Comparison of ENCODE assay signal across 10 mouse cellular contexts in genomic region chr14:33922771-33923167, GRCm38 (mm10). TPM values are rescaled to one million over a fixed set of nuclear protein-coding genes. Genes with fewer than 3 reads are reported as not detected.
A peak's percentile ranks its signal among the peaks of the same experiment; 100 is the strongest.
DNase-seq lines count a peak whose midpoint lies in the region; ATAC-seq and TF ChIP-seq lines count a peak whose summit lies in the region.
"Had no signal": no experiment of that assay in that cellular context is flagged by ENCODE, and none has a peak within 500 bp of the region (broad histone marks: within the 10 kb centered on the region; RNA-seq: fewer than 3 reads in every experiment).

No protein-coding gene starts in this region.

- TF ChIP-seq POLR2A in cortical plate, adult 2 months (IDR thresholded peaks at IDR 0.05; ENCODE audit: extremely low read depth, insufficient read depth, low read length) = no peak

- no peak for TF ChIP-seq CTCF in cortical plate, adult 2 months (IDR thresholded peaks at IDR 0.05; ENCODE audit: extremely low read depth, insufficient read depth, low read length)
- TF ChIP-seq CTCF in liver, postnatal 0 days (IDR thresholded peaks at IDR 0.05; ENCODE audit: low read depth) = no peak

- H3K27ac ChIP-seq in heart, embryonic 13.5 days (replicated peaks) = no peak overlapping the region
- no peak overlapping the region for H3K27ac ChIP-seq in cortical plate, adult 2 months (ENCODE audit: insufficient read depth, low read length)
- H3K27ac ChIP-seq in hindbrain, embryonic 11.5 days (ENCODE audit: low read depth, low read length) = no peak overlapping the region
- H3K27ac ChIP-seq in liver, postnatal 0 days (ENCODE audit: low read depth) = no peak overlapping the region

- H3K9me3 ChIP-seq in heart, embryonic 13.5 days = no peaks in the 10 kb centered on the region
- no peaks in the 10 kb centered on the region for H3K9me3 ChIP-seq in hindbrain, embryonic 11.5 days (ENCODE audit: control insufficient read depth, low read length)
- no peaks in the 10 kb centered on the region for H3K9me3 ChIP-seq in liver, postnatal 0 days (ENCODE audit: low read length)

- H3K36me3 ChIP-seq in heart, embryonic 13.5 days = no peaks in the 10 kb centered on the region
- H3K36me3 ChIP-seq in hindbrain, embryonic 11.5 days (ENCODE audit: control insufficient read depth, insufficient read depth, low read length) = no peaks in the 10 kb centered on the region
- H3K36me3 ChIP-seq in liver, postnatal 0 days (replicated peaks; ENCODE audit: insufficient read depth, low read length) = no peaks in the 10 kb centered on the region

- WGBS in heart, embryonic 13.5 days = 20% methylated on average over 8 of the region's 8 CpGs
- 15% methylated on average over 8 of the region's 8 CpGs for WGBS in hindbrain, embryonic 11.5 days
- 14% methylated on average over 8 of the region's 8 CpGs for WGBS in liver, postnatal 0 days (ENCODE audit: insufficient replicate concordance)

- no peak for DNase-seq in heart, adult 8-10 months (ENCODE audit: low spot score)
- no peak for DNase-seq in hindbrain, embryonic 11.5 days (ENCODE audit: low spot score)
- no peak for DNase-seq in liver, postnatal 0 days
- no peak for DNase-seq in B cell, adult 2 months
- no peak for DNase-seq in adrenal gland, postnatal 10 days
- DNase-seq in urinary bladder, postnatal 36 days (ENCODE audit: low spot score in 2 of 2) = no peak

- ATAC-seq in heart, embryonic 13.5 days (ENCODE audit: extremely low read depth, insufficient number of reproducible peaks, low FRiP score, low TSS enrichment) = no peak
- ATAC-seq in hindbrain, embryonic 11.5 days (ENCODE audit: low FRiP score) = no peak
- no peak for ATAC-seq in liver, postnatal 0 days

- H3K9ac ChIP-seq in heart, embryonic 13.5 days = peak overlapping the region; percentile 74
- peak overlapping the region; percentile 62 for H3K9ac ChIP-seq in hindbrain, embryonic 11.5 days (ENCODE audit: low read depth, low read length)
- no peak overlapping the region for H3K9ac ChIP-seq in liver, postnatal 0 days (replicated peaks)

- peak overlapping the region; percentile 66 for H3K4me3 ChIP-seq in heart, embryonic 13.5 days
- H3K4me3 ChIP-seq in cortical plate, adult 2 months (ENCODE audit: insufficient read depth, low read length) = peak overlapping the region; percentile 35; the same call in 1 of the 2 replicates
- H3K4me3 ChIP-seq in hindbrain, embryonic 11.5 days (ENCODE audit: low read depth, low read length) = peak overlapping the region; percentile 56
- peak overlapping the region; percentile 49; the same call in 1 of the 2 replicates for H3K4me3 ChIP-seq in liver, postnatal 0 days (ENCODE audit: low read depth, low read length)

- peaks cover 95% of the 10 kb centered on the region for H3K27me3 ChIP-seq in heart, embryonic 13.5 days (replicated peaks)
- H3K27me3 ChIP-seq in hindbrain, embryonic 11.5 days (ENCODE audit: control insufficient read depth, insufficient read depth, low read length) = peaks cover 33% of the 10 kb centered on the region
- peaks cover 37% of the 10 kb centered on the region for H3K27me3 ChIP-seq in liver, postnatal 0 days (ENCODE audit: insufficient read depth, low read length)

- H3K4me2 ChIP-seq in heart, embryonic 13.5 days = peak overlapping the region; percentile 97
- peak overlapping the region; percentile 96 for H3K4me2 ChIP-seq in hindbrain, embryonic 11.5 days (replicated peaks; ENCODE audit: low read depth, low read length)
- H3K4me2 ChIP-seq in liver, postnatal 0 days (ENCODE audit: low read depth, low read length) = peak overlapping the region; percentile 65; the same call in 1 of the 2 replicates

- H3K4me1 ChIP-seq in heart, embryonic 13.5 days = peaks cover 15% of the 10 kb centered on the region
- H3K4me1 ChIP-seq in cortical plate, adult 2 months (ENCODE audit: control insufficient read depth, insufficient read depth, low read length) = 0 out of 2 replicates have a peak, but pooled peaks cover 1% of the 10 kb centered on the region
- peaks cover 4% of the 10 kb centered on the region for H3K4me1 ChIP-seq in hindbrain, embryonic 11.5 days (replicated peaks; ENCODE audit: control insufficient read depth, insufficient read depth, low read length)
- no peaks in the 10 kb centered on the region for H3K4me1 ChIP-seq in liver, postnatal 0 days (ENCODE audit: insufficient read depth)

- no peak for TF ChIP-seq EP300 in liver, postnatal 0 days (IDR thresholded peaks at IDR 0.05; ENCODE audit: low read depth)

RNA-seq across cellular contexts. Expression of gene Gdf10, which starts 0.6 kb away (rescaled TPM):
- 2.7 and 5.0 TPM in 2 replicates for polyA plus RNA-seq in heart, embryonic 13.5 days (2015; fragmentation: Nextera tagmentation; extraction: Ambion mirVana)
- 1 to 10 TPM in 1 of 4 experiments, under 1 TPM in 3; 0.52 to 1.5 (median 0.78) TPM for total RNA-seq in heart, adult 8-10 months (2022)
- polyA plus RNA-seq in cortical plate, adult 2 months (2012; rRNA removed) = 3.8 and 4.2 TPM in 2 replicates
- polyA plus RNA-seq in hindbrain, embryonic 11.5 days (2014; fragmentation: Nextera tagmentation; extraction: Ambion mirVana) = 9.5 and 10.6 TPM in 2 replicates
- 4.1 and 5.1 TPM in 2 replicates for polyA plus RNA-seq in liver, postnatal 0 days (2015; fragmentation: Nextera tagmentation; extraction: Ambion mirVana)
- 10 to 100 TPM in 1 of 2 experiments, 1 to 10 TPM in 1; 8.9 to 10.1 TPM for total RNA-seq in adrenal gland, postnatal 10 days (2021)
- total RNA-seq: monocyte, adult 5-6 weeks had no signal

RNA-seq across cellular contexts. Expression of gene Gdf2, which starts 18.1 kb away (rescaled TPM):
- polyA plus RNA-seq in heart, embryonic 13.5 days (2015; fragmentation: Nextera tagmentation; extraction: Ambion mirVana) = 0.41 and 0.43 TPM in 2 replicates
- total RNA-seq in heart, adult 8-10 months (2022) = under 1 TPM; 0.11 to 0.24 (median 0.20) TPM
- polyA plus RNA-seq in cortical plate, adult 2 months (2012; rRNA removed) = not detected in 2 replicates
- 0.08 TPM in 1 of 2 replicates, not detected in the other for polyA plus RNA-seq in hindbrain, embryonic 11.5 days (2014; fragmentation: Nextera tagmentation; extraction: Ambion mirVana)
- polyA plus RNA-seq in liver, postnatal 0 days (2015; fragmentation: Nextera tagmentation; extraction: Ambion mirVana) = 8.9 and 10.5 TPM in 2 replicates
- total RNA-seq in adrenal gland, postnatal 10 days (2021) = 1 to 10 TPM; 1.9 to 4.8 TPM
- total RNA-seq: monocyte, adult 5-6 weeks had no signal

RNA-seq across cellular contexts. Expression of gene Rbp3, which starts 31.0 kb away (rescaled TPM):
- polyA plus RNA-seq in heart, embryonic 13.5 days (2015; fragmentation: Nextera tagmentation; extraction: Ambion mirVana) = 0.03 and 0.09 TPM in 2 replicates
- not detected for total RNA-seq in heart, adult 8-10 months (2022)
- polyA plus RNA-seq in cortical plate, adult 2 months (2012; rRNA removed) = not detected in 2 replicates
- not detected in 2 replicates for polyA plus RNA-seq in hindbrain, embryonic 11.5 days (2014; fragmentation: Nextera tagmentation; extraction: Ambion mirVana)
- polyA plus RNA-seq in liver, postnatal 0 days (2015; fragmentation: Nextera tagmentation; extraction: Ambion mirVana) = 0.02 and 0.05 TPM in 2 replicates
- under 1 TPM in 1 of 2 experiments, not detected in 1; 0.06 TPM for total RNA-seq in adrenal gland, postnatal 10 days (2021)
- total RNA-seq: adrenal gland, postnatal 4 days; monocyte, adult 5-6 weeks had no signal

RNA-seq across cellular contexts. Expression of gene Zfp488, which starts 55.8 kb away (rescaled TPM):
- polyA plus RNA-seq in heart, embryonic 13.5 days (2015; fragmentation: Nextera tagmentation; extraction: Ambion mirVana) = 0.03 TPM in 2 replicates
- not detected for total RNA-seq in heart, adult 8-10 months (2022)
- 3.1 and 3.4 TPM in 2 replicates for polyA plus RNA-seq in cortical plate, adult 2 months (2012; rRNA removed)
- polyA plus RNA-seq in hindbrain, embryonic 11.5 days (2014; fragmentation: Nextera tagmentation; extraction: Ambion mirVana) = 0.10 and 0.20 TPM in 2 replicates
- not detected in 2 replicates for polyA plus RNA-seq in liver, postnatal 0 days (2015; fragmentation: Nextera tagmentation; extraction: Ambion mirVana)
- total RNA-seq in adrenal gland, postnatal 10 days (2021) = under 1 TPM in 1 of 2 experiments, not detected in 1; 0.12 TPM
- total RNA-seq: monocyte, adult 5-6 weeks had no signal
